Mouse (Mus musculus) retina, postnatal 7 days (tissue): Measurements from ENCODE around the gene Vmp1.

Experiments
- DNase-seq: peaks from one replicate; pipeline ENCODE4 v3.0.0-alpha.2; 2012; ENCODE audit warnings: low read depth, low spot score

The Vmp1 gene

GRCm38 (mm10) chr11:86602116-86602515 is 81.5 kb downstream of the Vmp1 start:
- DNase-seq: no peak

- no peak for DNase-seq
Observed at GRCm38 (mm10) chr11:86600209-86600557, 83.5 kb downstream of the Vmp1 start.

GRCm38 (mm10) chr11:86599378-86600208 is 84.0 kb downstream of the Vmp1 start:
- no peak for DNase-seq

GRCm38 (mm10) chr11:86598572-86598971 is 85.1 kb downstream of the Vmp1 start:
- DNase-seq: no peak

- no peak for DNase-seq
Observed at GRCm38 (mm10) chr11:86598154-86598553, 85.5 kb downstream of the Vmp1 start.

GRCm38 (mm10) chr11:86596976-86597375 is 86.7 kb downstream of the Vmp1 start:
- DNase-seq: no peak

GRCm38 (mm10) chr11:86596187-86596960 is 87.3 kb downstream of the Vmp1 start:
- DNase-seq: no peak

- no peak for DNase-seq
Observed at GRCm38 (mm10) chr11:86595366-86595765, 88.3 kb downstream of the Vmp1 start.

GRCm38 (mm10) chr11:86594188-86594876 is 89.3 kb downstream of the Vmp1 start:
- DNase-seq: no peak

GRCm38 (mm10) chr11:86593443-86593842 is 90.2 kb downstream of the Vmp1 start:
- no peak for DNase-seq

GRCm38 (mm10) chr11:86592993-86593392 is 90.6 kb downstream of the Vmp1 start:
- no peak for DNase-seq

GRCm38 (mm10) chr11:86591931-86592616 is 91.6 kb downstream of the Vmp1 start:
- no peak for DNase-seq

- no peak for DNase-seq
Observed at GRCm38 (mm10) chr11:86591301-86591845, 92.3 kb downstream of the Vmp1 start.

GRCm38 (mm10) chr11:86590579-86590978 is 93.1 kb downstream of the Vmp1 start:
- no peak for DNase-seq

- DNase-seq: no peak
Observed at GRCm38 (mm10) chr11:86590066-86590465, 93.6 kb downstream of the Vmp1 start.

- DNase-seq: no peak
Observed at GRCm38 (mm10) chr11:86588583-86589298, 94.9 kb downstream of the Vmp1 start.

GRCm38 (mm10) chr11:86587830-86588229 is 95.8 kb downstream of the Vmp1 start:
- no peak for DNase-seq

- no peak for DNase-seq
Observed at GRCm38 (mm10) chr11:86586868-86587792, 96.5 kb downstream of the Vmp1 start.

- DNase-seq: no peak
Observed at GRCm38 (mm10) chr11:86586177-86586867, 97.3 kb downstream of the Vmp1 start.
